31 mouse cellular contexts compared by ENCODE assay signal in the genomic region with DNA sequence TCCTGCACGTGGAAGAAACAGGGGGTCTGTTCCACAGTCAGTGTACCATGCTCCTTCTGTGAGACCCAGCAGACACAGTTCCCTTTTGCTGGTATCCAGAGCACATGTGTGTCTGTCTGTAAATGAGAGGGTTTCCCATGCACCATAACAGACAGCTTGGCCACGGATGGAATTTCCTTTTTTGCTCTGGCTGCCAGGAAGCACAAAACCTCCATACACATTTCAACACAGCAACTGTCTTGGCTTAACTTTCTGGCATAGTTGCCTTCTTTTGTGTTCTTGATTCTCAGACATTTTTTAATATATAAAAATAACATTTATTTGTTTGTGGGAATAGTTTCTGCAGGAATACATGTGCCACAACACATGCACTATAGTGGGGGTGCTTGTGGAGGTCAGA. TPM values are rescaled to one million over a fixed set of nuclear protein-coding genes. Genes with fewer than 3 reads are reported as not detected.
DNase-seq lines count a peak whose midpoint lies in the region; ATAC-seq and TF ChIP-seq lines count a peak whose summit lies in the region.
"Had no signal": no experiment of that assay in that cellular context is flagged by ENCODE, and none has a peak within 500 bp of the region (broad histone marks: within the 10 kb centered on the region; RNA-seq: fewer than 3 reads in every experiment).

No protein-coding gene starts in this region.

- 42% methylated on average over 2 of the region's 2 CpGs for whole genome bisulfite sequencing in limb, embryonic 15.5 days
- WGBS in limb, embryonic 10.5 days: 80% methylated on average over 2 of the region's 2 CpGs
- 40% methylated on average over 2 of the region's 2 CpGs for WGBS in cerebellum, adult 2 months

- no peak overlapping the region for H3K9ac ChIP-seq in limb, embryonic 15.5 days
- H3K9ac ChIP-seq: embryonic facial prominence, embryonic 12.5 days; forebrain, embryonic 15.5 days; heart, embryonic 15.5 days; hindbrain, embryonic 15.5 days had no signal

- no peak overlapping the region for H3K4me3 ChIP-seq in limb, embryonic 15.5 days
- H3K4me3 ChIP-seq in limb, embryonic 10.5 days: no peak overlapping the region
- H3K4me3 ChIP-seq in cerebellum, adult 2 months (replicated peaks; ENCODE audit: insufficient read depth, low read depth, low read length): no peak overlapping the region
- H3K4me3 ChIP-seq: embryonic facial prominence, embryonic 12.5 days; forebrain, embryonic 15.5 days; heart, adult 2 months; heart, embryonic 15.5 days; hindbrain, embryonic 15.5 days had no signal

- TF ChIP-seq POLR2A in cerebellum, adult 2 months (IDR thresholded peaks at IDR 0.05; ENCODE audit: borderline replicate concordance, insufficient read depth, low read length): no peak

- no peaks in the 10 kb centered on the region for H3K27me3 ChIP-seq in limb, embryonic 15.5 days
- no peaks in the 10 kb centered on the region; the same call in 1 of the 2 replicates for H3K27me3 ChIP-seq in limb, embryonic 10.5 days (ENCODE audit: low read depth, poor library complexity, severe bottlenecking)
- no peaks in the 10 kb centered on the region for H3K27me3 ChIP-seq in cerebellum, adult 2 months (ENCODE audit: control insufficient read depth, insufficient read depth, low read length)
- H3K27me3 ChIP-seq: embryonic facial prominence, embryonic 12.5 days; forebrain, embryonic 15.5 days; hindbrain, embryonic 15.5 days had no signal

- H3K27ac ChIP-seq in limb, embryonic 15.5 days: peak overlapping the region; percentile 63
- H3K27ac ChIP-seq in limb, embryonic 10.5 days: no peak overlapping the region
- no peak overlapping the region for H3K27ac ChIP-seq in cerebellum, adult 2 months (ENCODE audit: insufficient read depth, low read length)
- H3K27ac ChIP-seq: embryonic facial prominence, embryonic 12.5 days; forebrain, embryonic 15.5 days; heart, adult 2 months; heart, embryonic 15.5 days; hindbrain, embryonic 15.5 days had no signal

- H3K36me3 ChIP-seq in limb, embryonic 15.5 days: no peaks in the 10 kb centered on the region
- no peaks in the 10 kb centered on the region for H3K36me3 ChIP-seq in limb, embryonic 10.5 days
- H3K36me3 ChIP-seq: embryonic facial prominence, embryonic 12.5 days; forebrain, embryonic 15.5 days; G1E; heart, embryonic 15.5 days; hindbrain, embryonic 15.5 days had no signal

- no peak overlapping the region for H3K4me2 ChIP-seq in limb, embryonic 15.5 days
- H3K4me2 ChIP-seq: embryonic facial prominence, embryonic 12.5 days; forebrain, embryonic 15.5 days; heart, embryonic 11.5 days; heart, embryonic 15.5 days; hindbrain, embryonic 15.5 days had no signal

- no peaks in the 10 kb centered on the region for H3K9me3 ChIP-seq in limb, embryonic 15.5 days
- no peaks in the 10 kb centered on the region for H3K9me3 ChIP-seq in limb, embryonic 10.5 days (replicated peaks)
- H3K9me3 ChIP-seq: embryonic facial prominence, embryonic 12.5 days; forebrain, embryonic 15.5 days; heart, embryonic 15.5 days; hindbrain, embryonic 15.5 days had no signal

- peaks cover 8% of the 10 kb centered on the region for H3K4me1 ChIP-seq in limb, embryonic 15.5 days
- H3K4me1 ChIP-seq in limb, embryonic 10.5 days: no peaks in the 10 kb centered on the region
- no peaks in the 10 kb centered on the region for H3K4me1 ChIP-seq in cerebellum, adult 2 months (ENCODE audit: control insufficient read depth, insufficient read depth, low read length)
- H3K4me1 ChIP-seq: embryonic facial prominence, embryonic 12.5 days; forebrain, embryonic 15.5 days; heart, embryonic 15.5 days had no signal

- no peak for DNase-seq in limb, embryonic 10.5 days (ENCODE audit: low spot score)
- DNase-seq in 3T3-L1 (ENCODE audit: low read depth, low spot score): peak; percentile 22
- DNase-seq in NIH3T3 (ENCODE audit: low read depth): peak; percentile 47
- DNase-seq in cerebellum, adult 2 months: no peak
- no peak for DNase-seq in T-cell, adult 2 months (ENCODE audit: low spot score)
- DNase-seq: adrenal gland, adult 2 months; adrenal gland, postnatal 25 days; B cell, adult 2 months; cerebellum, adult 18-20 months; cerebellum, postnatal 14 days; embryo, embryonic 11 days; gastrocnemius, postnatal 10 days; heart, adult 2 months had no signal

- no peak for ATAC-seq in limb, embryonic 15.5 days (ENCODE audit: insufficient number of reproducible peaks, low FRiP score, low TSS enrichment, low read depth)
- ATAC-seq in granulocyte monocyte progenitor cell, adult 5-6 weeks (replicated peaks; ENCODE audit: poor library complexity, severe bottlenecking): peak; percentile 12; the same call in 1 of the 2 replicates
- ATAC-seq: activated CD4-positive, CD25-positive, alpha-beta regulatory T cell, adult 4 months; CD4-positive, CD25-positive, alpha-beta regulatory T cell, adult 4 months; forebrain, embryonic 15.5 days; inflammation-experienced regulatory T-cells, adult 6 months; intestine, postnatal 0 days had no signal

- no peak for TF ChIP-seq CTCF in cerebellum, adult 2 months (IDR thresholded peaks at IDR 0.05; ENCODE audit: borderline replicate concordance, insufficient read depth, low read depth, low read length)

RNA-seq across cellular contexts. Expression of a gene that starts 1.0 kb away (rescaled TPM):
- 0.50 and 2.8 TPM in 2 replicates for polyA plus RNA-seq in limb, embryonic 15.5 days (2015; fragmentation: Nextera tagmentation; extraction: Ambion mirVana)
- polyA plus RNA-seq in limb, embryonic 10.5 days (2016; fragmentation: Nextera tagmentation; extraction: Ambion mirVana): 0.19 and 0.35 TPM in 2 replicates
- not detected in 2 replicates for total RNA-seq in granulocyte monocyte progenitor cell, adult 5-6 weeks (2014; fragmentation: Nextera tagmentation)
- not detected in 2 replicates for total RNA-seq in granulocyte monocyte progenitor cell, adult 5-6 weeks (2017)
- polyA plus RNA-seq in cerebellum, adult 2 months (2012; rRNA removed): not detected in 2 replicates
- total RNA-seq: adrenal gland, postnatal 25 days; common myeloid progenitor, adult 5-6 weeks; G1E; heart, adult 2 months; heart, postnatal 25 days had no signal
- polyA plus RNA-seq: activated CD4-positive, CD25-positive, alpha-beta regulatory T cell, adult 4 months; CD4-positive, CD25-positive, alpha-beta regulatory T cell, adult 4 months; forebrain, embryonic 11.5 days; forebrain, embryonic 15.5 days; G1E; heart, adult 2 months; hindbrain, embryonic 11.5 days; inflammation-experienced regulatory T-cells, adult 6 months had no signal

RNA-seq across cellular contexts. Expression of a gene that starts 16.3 kb away (rescaled TPM):
- 0.22 and 0.42 TPM in 2 replicates for polyA plus RNA-seq in limb, embryonic 15.5 days (2015; fragmentation: Nextera tagmentation; extraction: Ambion mirVana)
- 0.08 and 0.29 TPM in 2 replicates for polyA plus RNA-seq in limb, embryonic 10.5 days (2016; fragmentation: Nextera tagmentation; extraction: Ambion mirVana)
- not detected in 2 replicates for total RNA-seq in granulocyte monocyte progenitor cell, adult 5-6 weeks (2014; fragmentation: Nextera tagmentation)
- total RNA-seq in granulocyte monocyte progenitor cell, adult 5-6 weeks (2017): not detected in 2 replicates
- polyA plus RNA-seq in cerebellum, adult 2 months (2012; rRNA removed): 0.06 TPM in 1 of 2 replicates, not detected in the other
- total RNA-seq: adrenal gland, adult 2 months; adrenal gland, postnatal 25 days; common myeloid progenitor, adult 5-6 weeks; G1E; gastrocnemius, postnatal 10 days; gastrocnemius, postnatal 4 days; heart, adult 2 months; heart, postnatal 25 days had no signal
- polyA plus RNA-seq: activated CD4-positive, CD25-positive, alpha-beta regulatory T cell, adult 4 months; adrenal gland, adult 2 months; CD4-positive, CD25-positive, alpha-beta regulatory T cell, adult 4 months; forebrain, embryonic 11.5 days; forebrain, embryonic 15.5 days; frontal cortex, adult 2 months; G1E; heart, adult 2 months; hindbrain, embryonic 11.5 days; inflammation-experienced regulatory T-cells, adult 6 months had no signal

RNA-seq across cellular contexts. Expression of a gene that starts 58.2 kb away (rescaled TPM):
- 25.5 and 32.6 TPM in 2 replicates for polyA plus RNA-seq in limb, embryonic 15.5 days (2015; fragmentation: Nextera tagmentation; extraction: Ambion mirVana)
- polyA plus RNA-seq in limb, embryonic 10.5 days (2016; fragmentation: Nextera tagmentation; extraction: Ambion mirVana): 7.4 and 9.4 TPM in 2 replicates
- 0.32 TPM in 2 replicates for total RNA-seq in granulocyte monocyte progenitor cell, adult 5-6 weeks (2014; fragmentation: Nextera tagmentation)
- 0.10 and 0.60 TPM in 2 replicates for total RNA-seq in granulocyte monocyte progenitor cell, adult 5-6 weeks (2017)
- polyA plus RNA-seq in cerebellum, adult 2 months (2012; rRNA removed): 24.2 and 27.4 TPM in 2 replicates
- polyA plus RNA-seq: G1E had no signal

Comparison
In these comparisons a context has a peak if more than half of its experiments do, and no peak if none do; other contexts are left out.
1. DNase-seq: peak in 3T3-L1 (single experiment) and NIH3T3 (single experiment); none in limb, embryonic 10.5 days (single experiment), cerebellum, adult 2 months (0 of 2) and T-cell, adult 2 months (single experiment).